8 mouse cellular contexts compared by ENCODE assay signal in genomic region chr1:191182431-191183162, GRCm38 (mm10). TPM values are rescaled to one million over a fixed set of nuclear protein-coding genes. Genes with fewer than 3 reads are reported as not detected.
DNase-seq lines count a peak whose midpoint lies in the region; ATAC-seq and TF ChIP-seq lines count a peak whose summit lies in the region.

No protein-coding gene starts in this region.

- peak; percentile 67 for TF ChIP-seq CTCF in kidney, postnatal 0 days (IDR thresholded peaks at IDR 0.05; ENCODE audit: low read depth)

- H3K9me3 ChIP-seq in embryonic facial prominence, embryonic 14.5 days (ENCODE audit: control insufficient read depth, low read length), result no peaks in the 10 kb centered on the region
- H3K9me3 ChIP-seq in heart, embryonic 15.5 days (replicated peaks), result no peaks in the 10 kb centered on the region
- no peaks in the 10 kb centered on the region for H3K9me3 ChIP-seq in kidney, postnatal 0 days (replicated peaks; ENCODE audit: low read length)

- peak overlapping the region; percentile 63 for H3K4me3 ChIP-seq in embryonic facial prominence, embryonic 14.5 days (ENCODE audit: low read depth, low read length)
- peak overlapping the region; percentile 75 for H3K4me3 ChIP-seq in heart, embryonic 15.5 days
- peak overlapping the region; percentile 71 for H3K4me3 ChIP-seq in kidney, postnatal 0 days (replicated peaks; ENCODE audit: low read depth, low read length)

- WGBS in embryonic facial prominence, embryonic 14.5 days, result 1% methylated on average over 55 of the region's 61 CpGs
- WGBS in heart, embryonic 15.5 days, result 1% methylated on average over 61 of the region's 61 CpGs
- under 1% methylated on average over 61 of the region's 61 CpGs for WGBS in kidney, postnatal 0 days

- H3K27me3 ChIP-seq in embryonic facial prominence, embryonic 14.5 days (replicated peaks; ENCODE audit: control insufficient read depth, insufficient read depth, low read length), result peaks cover 61% of the 10 kb centered on the region
- no peaks in the 10 kb centered on the region; the same call in 1 of the 2 replicates for H3K27me3 ChIP-seq in heart, embryonic 15.5 days
- 0 out of 2 replicates have a peak, but pooled peaks cover 11% of the 10 kb centered on the region for H3K27me3 ChIP-seq in kidney, postnatal 0 days (ENCODE audit: insufficient read depth, low read length)

- DNase-seq in CD4-positive helper T cell, adult 2 months (ENCODE audit: low read depth, low spot score), result peak; percentile 45
- peak; percentile 79 for DNase-seq in adrenal gland, postnatal 14 days
- peak; percentile 73 for DNase-seq in embryonic facial prominence, embryonic 14.5 days (ENCODE audit: low spot score)
- peak; percentile 91 for DNase-seq in kidney, postnatal 0 days (ENCODE audit: low spot score)
- peak; percentile 80 for DNase-seq in lung, postnatal 10 days
- DNase-seq in ovary, postnatal 10 days (ENCODE audit: low spot score), result peak; percentile 43
- no peak for DNase-seq in c-Kit-positive CD71-positive TER-119-positive erythroid progenitor cells, embryonic 14.5 days (ENCODE audit: low spot score)

- no peaks in the 10 kb centered on the region for H3K36me3 ChIP-seq in embryonic facial prominence, embryonic 14.5 days (ENCODE audit: control insufficient read depth, insufficient read depth, low read length)
- no peaks in the 10 kb centered on the region for H3K36me3 ChIP-seq in heart, embryonic 15.5 days
- no peaks in the 10 kb centered on the region for H3K36me3 ChIP-seq in kidney, postnatal 0 days (ENCODE audit: insufficient read depth, low read length)

- ATAC-seq in embryonic facial prominence, embryonic 14.5 days (ENCODE audit: low read depth), result no peak; the same call in 1 of the 2 replicates
- 0 out of 2 replicates have a peak, but pooled peaks have one; percentile 12 for ATAC-seq in heart, embryonic 15.5 days (replicated peaks; ENCODE audit: insufficient number of reproducible peaks, insufficient read depth, low FRiP score, low read depth)
- ATAC-seq in kidney, postnatal 0 days (replicated peaks; ENCODE audit: low FRiP score, low read depth), result peak; percentile 30; the same call in 1 of the 2 replicates

- peaks cover 35% of the 10 kb centered on the region for H3K4me1 ChIP-seq in embryonic facial prominence, embryonic 14.5 days (ENCODE audit: control insufficient read depth, insufficient read depth, low read length)
- peaks cover 63% of the 10 kb centered on the region for H3K4me1 ChIP-seq in heart, embryonic 15.5 days (replicated peaks)
- peaks cover 42% of the 10 kb centered on the region for H3K4me1 ChIP-seq in kidney, postnatal 0 days (replicated peaks; ENCODE audit: insufficient read depth, low read length)

- peak overlapping the region; percentile 100 for H3K4me2 ChIP-seq in embryonic facial prominence, embryonic 14.5 days (ENCODE audit: low read depth, low read length)
- peak overlapping the region; percentile 96 for H3K4me2 ChIP-seq in heart, embryonic 15.5 days
- H3K4me2 ChIP-seq in kidney, postnatal 0 days (ENCODE audit: low read length), result peak overlapping the region; percentile 100

- H3K27ac ChIP-seq in embryonic facial prominence, embryonic 14.5 days (replicated peaks; ENCODE audit: low read depth, low read length), result no peak overlapping the region; the same call in 1 of the 2 replicates
- peak overlapping the region; percentile 90 for H3K27ac ChIP-seq in heart, embryonic 15.5 days
- peak overlapping the region; percentile 83 for H3K27ac ChIP-seq in kidney, postnatal 0 days

- H3K9ac ChIP-seq in embryonic facial prominence, embryonic 14.5 days (ENCODE audit: low read depth, low read length), result peak overlapping the region; percentile 67
- H3K9ac ChIP-seq in heart, embryonic 15.5 days, result peak overlapping the region; percentile 84
- peak overlapping the region; percentile 68 for H3K9ac ChIP-seq in kidney, postnatal 0 days (ENCODE audit: low read depth, low read length)

RNA-seq across cellular contexts. Expression of gene Fam71a, which starts 18.0 kb away (rescaled TPM):
- total RNA-seq in adrenal gland, postnatal 14 days (2021), result not detected in 2 replicates
- not detected in 2 replicates for polyA plus RNA-seq in embryonic facial prominence, embryonic 14.5 days (2014; fragmentation: Nextera tagmentation; extraction: Ambion mirVana)
- polyA plus RNA-seq in heart, embryonic 15.5 days (2015; fragmentation: Nextera tagmentation; extraction: Ambion mirVana), result not detected in 2 replicates
- polyA plus RNA-seq in kidney, postnatal 0 days (2015; fragmentation: Nextera tagmentation; extraction: Ambion mirVana), result not detected in 2 replicates

RNA-seq across cellular contexts. Expression of gene Atf3, which starts 35.2 kb away (rescaled TPM):
- 2.4 and 4.8 TPM in 2 replicates for total RNA-seq in adrenal gland, postnatal 14 days (2021)
- polyA plus RNA-seq in embryonic facial prominence, embryonic 14.5 days (2014; fragmentation: Nextera tagmentation; extraction: Ambion mirVana), result 4.3 and 4.9 TPM in 2 replicates
- polyA plus RNA-seq in heart, embryonic 15.5 days (2015; fragmentation: Nextera tagmentation; extraction: Ambion mirVana), result 14.0 and 14.3 TPM in 2 replicates
- polyA plus RNA-seq in kidney, postnatal 0 days (2015; fragmentation: Nextera tagmentation; extraction: Ambion mirVana), result 3.2 and 4.0 TPM in 2 replicates
